Mouse (Mus musculus): ENCODE measurements around the gene Ccnq. TPM values are rescaled to one million over a fixed set of nuclear protein-coding genes. Genes with fewer than 3 reads are reported as not detected.

Ccnq gene
- polyA plus RNA-seq, 1 experiment from 2014 or later = 23.8 TPM

Small RNA genes within 50 kb of the gene (microRNA-seq; reads per million reads assigned to microRNA genes)
- gene Gm23840 = not detected

Other genes with a start within 250 kb of the Ccnq start
- gene Sebox, start 248.3 kb downstream of the Ccnq start, polyA plus RNA-seq (2015; fragmentation: Nextera tagmentation; extraction: Ambion mirVana) = not detected in 2 replicates
- gene Tmem199, start 239.6 kb downstream of the Ccnq start, polyA plus RNA-seq (2015; fragmentation: Nextera tagmentation; extraction: Ambion mirVana) = 36.3 and 37.8 TPM in 2 replicates
- gene Poldip2, start 239.5 kb downstream of the Ccnq start, polyA plus RNA-seq (2015; fragmentation: Nextera tagmentation; extraction: Ambion mirVana) = 157 and 162 TPM in 2 replicates
- gene Tnfaip1, start 215.4 kb downstream of the Ccnq start, polyA plus RNA-seq (2015; fragmentation: Nextera tagmentation; extraction: Ambion mirVana) = 63.7 and 73.0 TPM in 2 replicates
- 97.5 and 106 TPM in 2 replicates for gene Ift20, start 215.4 kb downstream of the Ccnq start, polyA plus RNA-seq (2015; fragmentation: Nextera tagmentation; extraction: Ambion mirVana)
- 43.8 and 48.7 TPM in 2 replicates for gene Tmem97, start 201.0 kb downstream of the Ccnq start, polyA plus RNA-seq (2015; fragmentation: Nextera tagmentation; extraction: Ambion mirVana)
- gene Nlk, start 54.4 kb downstream of the Ccnq start, polyA plus RNA-seq (2015; fragmentation: Nextera tagmentation; extraction: Ambion mirVana) = 10.8 and 13.6 TPM in 2 replicates
- 26.9 and 37.9 TPM in 2 replicates for gene Lyrm9, start 74.9 kb upstream of the Ccnq start, polyA plus RNA-seq (2015; fragmentation: Nextera tagmentation; extraction: Ambion mirVana)
- 1.6 and 2.0 TPM in 2 replicates for gene Nos2, start 169.1 kb upstream of the Ccnq start, polyA plus RNA-seq (2015; fragmentation: Nextera tagmentation; extraction: Ambion mirVana)
- 54.4 and 86.9 TPM in 2 replicates for gene Lgals9, start 233.2 kb upstream of the Ccnq start, polyA plus RNA-seq (2015; fragmentation: Nextera tagmentation; extraction: Ambion mirVana)

All from heart, embryonic 15.5 days (tissue).